Mouse (Mus musculus) urinary bladder, postnatal 36 days (tissue): ENCODE measurements around the gene Myl7.
A peak's percentile ranks its signal among the peaks of the same experiment; 100 is the strongest.
"Not testable (repeated sequence)": the region's sequence is repeated elsewhere in the genome, so short reads cannot be mapped to it uniquely, and the experiment has no call there.

Source experiments
- DNase-seq, 2 experiments: peaks; one replicate each; pipeline ENCODE4 v3.0.0; 2022; ENCODE audit warnings: low spot score in 2 of 2, mixed read lengths in 1 of 2

The Myl7 gene

DNA sequence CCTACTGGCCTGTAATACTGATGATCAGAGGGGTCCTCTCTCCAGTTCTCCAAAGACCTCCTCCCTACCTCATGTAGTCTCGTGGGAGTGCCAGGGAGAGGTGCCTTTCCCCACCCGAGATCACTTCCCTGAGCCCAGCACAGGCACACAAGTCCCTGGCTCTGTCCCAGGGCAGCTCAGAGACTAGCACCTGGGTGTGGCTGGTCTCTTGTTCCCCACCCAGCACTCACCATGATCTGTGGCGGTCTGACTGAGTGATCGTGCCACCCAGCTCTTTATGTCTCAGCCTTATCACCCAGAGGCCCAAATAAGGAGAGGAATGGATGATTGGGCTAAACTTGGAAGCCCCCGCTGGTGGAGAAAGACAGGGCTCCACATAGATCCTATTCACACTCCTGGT is at the start of gene Myl7:
Myl7 (minus strand) TSS at position 252 of the 400 bp plus-strand sequence.
- no peak for DNase-seq

DNA sequence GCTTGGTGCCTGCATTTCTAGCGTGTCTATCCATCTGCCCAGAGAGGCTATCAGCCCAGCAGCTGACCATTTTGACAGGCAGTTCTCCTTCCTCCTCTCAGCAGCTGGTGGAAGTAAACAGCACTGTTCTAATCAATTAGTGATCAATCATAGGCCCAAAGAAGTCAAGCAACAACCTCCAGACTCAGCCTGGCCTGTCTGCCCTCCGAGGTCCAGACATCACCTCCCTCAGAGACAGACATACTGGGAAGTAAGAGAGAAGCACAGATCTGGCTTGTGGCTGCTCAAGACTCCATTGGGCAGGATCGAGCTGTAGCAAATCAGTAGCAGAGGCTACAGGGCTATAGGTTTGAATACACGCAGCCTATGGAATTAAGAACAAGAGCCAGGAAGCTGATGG is 49.2 kb upstream of the Myl7 start:
- DNase-seq = no peak

DNA sequence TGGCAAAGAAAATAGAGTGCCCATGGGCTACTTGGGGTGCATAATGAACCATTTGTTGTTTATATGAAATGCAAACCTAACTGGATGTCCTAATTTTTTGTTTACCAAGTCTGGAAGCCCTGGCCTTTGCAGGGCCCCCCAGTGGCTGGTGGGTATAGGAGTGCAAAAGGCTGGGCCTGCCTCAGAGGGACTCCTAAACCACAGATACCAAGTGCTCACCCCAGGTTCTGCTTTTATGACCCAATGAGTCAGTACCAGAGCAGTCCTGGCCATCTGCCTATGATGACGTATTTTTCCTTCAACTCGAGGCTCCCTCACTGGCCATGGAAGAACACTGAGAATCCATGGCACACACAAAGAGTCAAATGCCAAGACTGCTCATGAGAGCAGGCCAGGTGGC is 46.5 kb upstream of the Myl7 start:
- no peak for DNase-seq

DNA sequence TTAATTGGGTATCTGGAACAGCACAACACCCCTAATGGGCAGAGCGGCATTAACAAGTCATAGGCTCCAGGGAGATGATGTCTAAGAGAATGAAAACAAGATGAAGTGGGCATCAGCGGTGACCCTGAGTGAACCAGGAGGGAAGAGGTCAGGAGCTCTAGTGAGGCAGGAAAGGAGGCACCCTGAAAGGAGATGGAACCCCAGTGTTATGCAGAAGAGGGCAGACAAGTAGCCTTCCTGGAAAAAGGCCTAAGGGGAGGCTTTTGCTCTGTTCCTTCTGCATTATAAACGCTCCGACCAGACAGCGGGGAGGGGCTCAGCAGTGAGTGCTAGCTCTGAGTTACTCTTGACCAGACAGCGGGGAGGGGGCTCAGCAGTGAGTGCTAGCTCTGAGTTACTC is 44.4 kb upstream of the Myl7 start:
- no peak for DNase-seq

DNA sequence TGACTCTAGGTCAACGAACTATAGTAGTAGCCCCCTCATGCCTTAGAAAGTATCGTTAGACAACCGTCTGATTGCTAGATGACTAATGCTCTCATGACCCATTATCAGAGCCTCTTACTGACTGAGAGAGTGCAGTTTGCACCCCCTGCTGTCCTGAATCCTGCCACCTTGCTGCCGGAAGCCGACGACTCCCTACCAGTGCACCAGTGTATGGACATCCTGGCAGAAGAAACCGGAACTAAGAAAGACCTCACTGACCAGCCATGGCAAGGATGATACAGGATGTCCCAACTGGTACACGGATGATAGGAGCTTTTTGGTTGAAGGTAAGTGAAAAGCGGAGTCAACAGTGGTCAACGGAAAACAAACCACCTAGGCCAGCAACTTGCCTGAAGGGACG is 35.9 kb upstream of the Myl7 start:
- DNase-seq = not testable (repeated sequence)

DNA sequence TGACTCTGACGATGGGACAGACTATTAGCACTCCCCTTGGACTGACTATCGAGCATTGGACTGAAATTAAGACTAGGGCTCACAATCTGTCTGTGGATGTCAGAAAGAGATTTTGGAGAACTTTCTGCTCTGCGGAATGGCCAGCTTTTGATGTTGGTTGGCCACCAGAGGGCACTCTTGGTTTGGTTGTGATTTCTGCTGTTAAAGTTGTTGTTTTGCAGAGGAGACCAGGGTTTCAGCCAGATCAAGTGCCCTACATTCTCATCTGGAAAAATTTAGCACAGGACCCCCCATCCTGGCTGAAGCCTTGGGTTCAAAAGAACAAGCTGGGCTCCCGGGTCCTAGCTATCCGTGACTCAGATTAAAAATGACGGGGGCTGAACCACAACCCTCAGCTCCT is 33.4 kb upstream of the Myl7 start:
- DNase-seq = not testable (repeated sequence)

DNA sequence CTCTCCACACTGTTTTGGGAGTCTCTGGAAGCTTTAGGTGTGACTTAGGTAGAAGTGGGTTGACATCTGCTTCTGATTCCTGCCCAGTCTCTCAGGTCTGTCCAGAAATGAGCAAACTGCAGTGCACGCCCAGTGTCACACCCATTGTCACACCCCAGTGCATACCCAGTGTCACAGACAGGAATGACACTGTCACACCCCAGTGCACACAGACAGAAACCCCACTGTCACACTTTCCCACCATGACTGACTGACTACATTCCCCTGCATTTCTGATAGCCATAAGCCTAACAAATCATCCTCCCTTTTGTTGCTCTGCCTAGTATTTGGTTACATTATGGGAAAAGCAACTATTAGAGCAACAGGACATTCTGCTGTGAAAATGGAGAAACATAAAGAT is 32.0 kb upstream of the Myl7 start:
- DNase-seq = no peak

DNA sequence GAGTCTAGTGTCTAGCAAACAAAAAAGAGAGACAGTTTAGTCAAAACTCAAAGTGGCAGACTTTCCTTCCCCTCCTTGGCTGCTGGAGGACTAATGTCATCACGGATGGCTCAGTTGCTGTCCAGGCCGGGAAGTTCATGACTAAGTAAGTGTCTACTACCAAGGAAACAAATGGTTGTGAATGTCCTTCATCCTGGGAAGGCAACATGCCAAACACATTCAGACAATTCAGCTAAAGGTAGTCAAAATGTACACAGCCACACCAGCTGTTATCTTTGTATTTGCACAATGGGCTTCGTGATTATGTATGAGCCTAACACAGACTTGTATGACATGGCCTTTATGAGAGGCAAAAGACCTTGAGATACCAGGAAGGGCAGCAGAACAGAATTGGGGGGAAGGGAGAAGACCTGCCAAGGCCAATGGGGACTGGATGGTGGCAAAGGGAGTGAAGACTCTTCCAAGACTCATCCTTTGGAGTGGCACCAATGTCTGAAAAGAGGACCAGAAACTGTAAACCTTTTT is 28.2 kb upstream of the Myl7 start:
- DNase-seq = no peak

DNA sequence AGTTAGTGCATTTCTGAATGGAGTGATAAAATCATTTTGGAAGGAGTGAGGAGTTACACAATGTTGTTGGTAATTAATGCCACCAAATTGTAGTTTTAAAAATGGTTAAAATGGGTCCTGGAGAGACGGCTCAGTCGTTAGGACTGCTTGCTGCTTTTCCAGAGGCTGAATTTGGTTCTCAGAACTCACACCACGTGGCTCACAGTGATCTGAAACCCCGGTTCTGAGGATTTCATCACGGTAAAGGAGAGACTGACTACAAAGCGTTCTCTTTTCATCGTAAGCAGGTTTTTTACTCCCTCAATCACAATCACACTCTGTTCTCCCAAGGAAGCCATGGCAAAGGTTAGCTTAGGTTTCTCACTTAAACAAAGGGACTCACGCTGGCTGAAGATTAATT is 26.1 kb upstream of the Myl7 start:
- DNase-seq = no peak

DNA sequence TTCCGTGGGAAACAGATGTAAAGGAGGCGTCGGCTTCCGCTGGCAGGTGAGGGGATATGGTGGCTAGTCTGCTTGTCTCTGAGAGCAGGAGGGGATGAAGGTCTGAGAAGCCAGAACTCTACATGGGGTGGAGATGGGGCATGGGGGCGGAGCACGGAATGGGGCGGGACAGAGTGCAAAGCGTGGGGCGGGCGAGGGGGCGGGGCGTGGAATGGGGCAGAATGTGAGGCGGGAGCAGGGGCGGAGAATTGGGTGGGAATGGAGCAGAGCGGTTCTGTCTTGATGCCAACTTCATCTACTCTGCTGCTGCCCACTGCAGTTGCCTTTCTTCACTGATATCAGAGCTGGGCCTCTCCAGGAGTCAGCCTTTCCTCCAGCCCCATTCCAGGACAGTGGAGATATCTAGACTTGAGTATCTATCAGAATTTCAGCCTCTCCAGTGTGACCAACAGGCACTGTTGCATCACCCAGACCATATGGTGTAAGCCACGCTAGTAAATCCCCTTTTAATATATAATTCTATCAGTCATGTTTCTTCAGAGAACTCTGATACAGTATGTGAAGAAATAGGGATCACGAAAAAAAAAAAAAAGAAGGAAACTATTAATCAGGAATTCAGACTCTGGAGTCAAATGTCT is 21.9 kb upstream of the Myl7 start:
- no peak for DNase-seq

DNA sequence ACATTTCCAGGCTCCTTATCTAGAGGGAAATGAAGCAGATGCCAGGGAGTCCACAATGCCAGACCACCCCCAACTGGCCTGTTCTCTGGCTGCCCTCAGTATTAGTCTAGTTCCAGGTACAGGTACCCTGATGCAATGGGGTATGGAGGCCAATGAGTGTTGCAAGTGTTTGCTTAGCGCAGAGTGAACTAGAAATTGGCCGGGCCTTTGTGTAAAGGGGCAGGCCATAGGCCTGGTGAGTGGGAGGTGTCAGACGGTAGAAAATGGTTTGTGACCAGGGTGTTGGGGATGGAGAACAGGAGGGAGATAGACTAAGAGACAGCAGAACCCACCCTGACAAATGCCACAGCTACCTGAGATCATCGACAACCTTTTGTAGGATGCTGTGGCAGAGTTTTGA is 21.0 kb upstream of the Myl7 start:
- no peak for DNase-seq

DNA sequence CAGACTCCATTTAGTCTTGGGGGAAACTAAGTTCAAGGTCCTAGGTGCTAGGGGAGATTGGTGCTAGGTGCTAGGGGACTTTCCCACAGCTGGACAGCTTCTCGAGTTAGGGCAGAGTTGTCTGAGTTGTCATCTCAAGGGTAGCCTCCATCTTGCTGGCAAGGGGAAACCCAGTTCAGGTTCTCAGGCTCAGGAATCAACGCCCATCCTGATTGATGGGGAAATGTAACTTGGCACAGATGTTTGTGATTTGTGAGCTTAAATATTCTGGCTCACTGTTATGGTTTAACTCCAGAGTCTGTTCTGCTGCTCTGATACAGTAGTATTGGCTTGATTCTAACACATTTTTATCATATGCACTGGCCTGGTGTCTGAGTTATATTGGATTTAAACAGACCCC is 19.5 kb upstream of the Myl7 start:
- DNase-seq = no peak

DNA sequence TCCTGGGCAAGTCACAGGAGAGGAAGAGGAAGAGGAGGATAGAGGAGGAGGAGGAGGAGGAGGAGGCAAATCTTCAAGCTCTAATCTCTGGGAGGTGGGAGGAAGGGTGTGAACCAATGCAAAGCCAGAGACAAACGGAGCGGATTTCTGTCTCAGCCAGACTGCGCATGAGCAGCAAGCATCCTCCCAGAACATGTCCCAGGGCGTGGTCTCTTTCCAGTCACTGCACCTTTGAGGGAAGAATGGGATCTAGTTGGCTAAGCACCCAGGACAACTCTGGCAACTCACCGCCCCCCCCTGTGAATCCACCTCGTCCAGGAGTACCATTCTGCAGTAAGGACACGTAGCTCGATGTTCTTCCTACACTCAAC is 17.6 kb upstream of the Myl7 start:
- no peak for DNase-seq

DNA sequence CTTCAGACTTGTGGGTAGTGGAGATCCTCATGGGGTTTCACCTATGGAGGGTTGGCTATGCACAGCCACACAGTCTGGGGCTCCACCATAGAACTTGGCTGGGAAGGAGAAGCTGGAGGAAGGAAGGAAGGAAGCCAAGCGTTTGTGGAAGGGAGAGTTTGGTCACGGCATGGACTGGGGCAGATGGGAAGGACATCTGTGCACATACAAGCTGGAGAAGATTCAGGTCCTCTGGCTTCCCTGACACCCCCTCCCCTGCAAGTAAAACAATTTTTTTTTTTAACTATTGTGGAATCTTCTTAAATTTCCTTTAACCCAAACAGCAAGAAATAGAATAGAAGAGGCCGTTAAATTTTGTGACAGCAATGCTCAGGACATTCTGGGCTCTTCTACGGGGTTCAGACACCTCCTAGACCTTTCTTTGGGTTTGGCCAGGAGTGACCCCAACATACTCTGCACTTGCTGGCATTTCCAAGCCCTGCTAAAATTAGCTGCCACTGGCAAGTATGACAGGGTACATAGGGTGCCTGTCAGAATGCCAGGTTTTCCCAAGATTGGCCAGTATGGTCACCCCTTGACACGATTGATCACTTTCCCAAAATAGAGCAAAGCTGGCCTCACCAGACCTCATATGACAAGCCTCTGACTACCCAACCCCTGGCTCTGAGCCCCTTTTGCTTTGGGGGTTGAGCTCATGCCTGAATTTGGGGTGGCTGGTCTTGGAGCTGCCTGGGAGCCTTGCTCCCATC is 17.0 kb upstream of the Myl7 start:
- peak in 1 of 2 experiments; percentile 36 for DNase-seq

DNA sequence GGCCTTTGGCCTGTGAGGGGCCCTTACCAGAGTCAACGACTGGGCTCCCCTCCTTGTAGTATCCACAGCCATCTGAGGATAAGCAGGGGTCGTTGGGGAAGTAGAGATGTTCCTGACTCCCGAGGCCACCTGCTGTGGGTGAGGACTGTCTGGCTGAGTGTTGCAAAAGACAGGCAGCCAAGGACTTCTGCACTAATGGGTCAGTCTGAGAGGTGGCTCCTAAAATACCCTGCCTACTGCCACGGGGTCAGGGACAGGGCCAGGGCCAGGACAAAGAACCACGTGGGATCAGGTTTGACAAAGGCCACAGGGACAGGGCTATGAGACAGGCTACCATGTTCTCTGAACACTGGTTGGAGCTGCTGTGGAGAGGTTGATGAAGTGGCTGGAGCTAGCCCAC is 16.4 kb upstream of the Myl7 start:
- no peak for DNase-seq

DNA sequence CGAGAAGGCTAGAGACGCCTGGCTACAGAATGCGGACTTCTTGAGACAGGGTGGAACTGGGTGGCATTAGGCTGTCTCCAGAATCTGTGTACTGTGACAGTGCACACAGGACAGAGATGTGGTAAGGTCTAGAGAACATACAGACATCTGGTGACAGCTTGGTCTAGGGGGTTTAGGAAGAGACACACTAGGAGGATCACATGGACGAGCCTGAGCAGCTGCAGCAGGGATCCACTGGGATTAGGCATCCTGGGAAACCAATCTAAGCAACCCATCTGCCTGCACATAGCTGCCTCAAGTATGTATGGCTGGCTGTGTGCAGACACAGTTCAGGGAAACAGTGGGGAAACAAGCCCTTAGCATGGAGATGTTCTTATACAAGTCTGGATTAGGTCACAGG is 15.4 kb upstream of the Myl7 start:
- no peak for DNase-seq

DNA sequence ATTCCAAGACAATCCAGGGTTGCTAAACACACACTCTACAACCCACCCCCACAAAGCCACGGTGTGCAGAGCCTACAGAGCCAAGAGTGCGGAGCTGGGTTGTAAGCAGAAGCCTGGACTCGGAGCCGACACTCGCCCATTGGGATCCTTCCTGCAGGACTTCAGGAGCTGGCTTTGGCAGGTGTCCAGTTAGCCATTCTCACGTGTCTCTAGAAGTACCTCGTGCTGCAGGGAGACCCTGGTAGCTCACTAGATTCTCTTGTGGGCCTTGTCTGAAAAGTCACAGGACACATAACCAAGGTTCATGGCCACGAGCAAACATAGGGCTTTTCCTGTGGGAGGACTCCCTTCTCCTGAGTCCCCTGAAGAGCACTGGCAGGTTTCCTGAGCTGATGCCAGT is 14.7 kb upstream of the Myl7 start:
- DNase-seq = no peak

DNA sequence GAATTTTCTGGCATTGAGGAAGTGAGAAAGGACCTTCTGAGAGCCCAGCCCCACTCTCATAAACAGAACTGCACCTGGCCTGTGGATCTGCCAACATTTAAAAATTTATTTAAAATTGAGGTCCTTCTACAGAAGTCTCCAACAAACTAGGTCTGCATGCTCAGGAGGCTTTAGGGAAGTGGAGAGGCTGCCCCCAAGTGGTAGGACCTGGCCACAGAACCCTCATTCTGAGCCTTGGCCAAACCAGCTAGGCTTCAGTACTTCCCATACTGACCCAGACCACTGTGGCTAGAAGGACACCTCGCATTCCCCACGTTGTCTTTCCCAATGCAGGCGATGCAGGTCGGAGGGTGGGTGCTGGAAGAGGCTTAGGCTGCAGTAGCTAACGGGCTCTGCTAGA is 14.1 kb upstream of the Myl7 start:
- DNase-seq = peak; percentile 58 to 66

DNA sequence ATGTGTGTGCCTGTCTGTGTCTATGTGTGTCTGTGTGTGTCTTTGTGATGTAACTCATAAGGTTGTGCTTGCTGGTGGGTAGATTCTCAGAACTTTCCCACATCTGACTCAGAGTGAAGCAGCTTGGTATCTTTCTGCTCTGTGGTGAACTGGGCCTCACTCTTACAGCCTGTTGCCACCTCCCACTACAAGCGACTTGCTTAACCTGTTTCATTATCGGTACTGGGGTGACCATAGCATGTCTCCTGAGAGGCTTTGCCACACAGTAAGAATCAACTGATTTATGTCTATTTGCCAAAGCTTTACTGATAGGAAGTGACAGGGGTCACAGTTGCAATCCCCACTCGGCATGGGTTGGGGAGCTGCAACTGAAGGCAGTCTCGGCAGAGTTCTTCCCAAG is 10.1 kb upstream of the Myl7 start:
- DNase-seq = no peak

DNA sequence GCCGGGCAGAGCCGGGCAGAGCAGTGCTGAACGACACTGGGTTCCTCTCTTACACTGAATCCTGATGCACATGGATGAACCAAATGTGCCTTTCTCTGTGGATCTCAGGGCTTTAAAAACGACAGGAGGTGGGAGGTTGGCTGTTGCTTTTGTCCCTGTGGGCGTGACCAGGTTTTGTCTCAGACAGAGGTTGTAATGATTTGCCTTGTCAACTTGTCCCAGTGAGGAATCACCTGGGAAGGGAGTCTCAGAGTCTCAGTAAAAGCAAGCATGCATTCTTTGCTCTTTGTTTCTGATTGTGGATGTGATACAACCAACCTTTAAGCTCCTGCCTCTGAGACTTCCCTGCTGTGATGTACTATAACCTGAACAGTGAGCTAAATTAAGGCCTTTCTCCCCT is 8.5 kb upstream of the Myl7 start:
- no peak for DNase-seq

DNA sequence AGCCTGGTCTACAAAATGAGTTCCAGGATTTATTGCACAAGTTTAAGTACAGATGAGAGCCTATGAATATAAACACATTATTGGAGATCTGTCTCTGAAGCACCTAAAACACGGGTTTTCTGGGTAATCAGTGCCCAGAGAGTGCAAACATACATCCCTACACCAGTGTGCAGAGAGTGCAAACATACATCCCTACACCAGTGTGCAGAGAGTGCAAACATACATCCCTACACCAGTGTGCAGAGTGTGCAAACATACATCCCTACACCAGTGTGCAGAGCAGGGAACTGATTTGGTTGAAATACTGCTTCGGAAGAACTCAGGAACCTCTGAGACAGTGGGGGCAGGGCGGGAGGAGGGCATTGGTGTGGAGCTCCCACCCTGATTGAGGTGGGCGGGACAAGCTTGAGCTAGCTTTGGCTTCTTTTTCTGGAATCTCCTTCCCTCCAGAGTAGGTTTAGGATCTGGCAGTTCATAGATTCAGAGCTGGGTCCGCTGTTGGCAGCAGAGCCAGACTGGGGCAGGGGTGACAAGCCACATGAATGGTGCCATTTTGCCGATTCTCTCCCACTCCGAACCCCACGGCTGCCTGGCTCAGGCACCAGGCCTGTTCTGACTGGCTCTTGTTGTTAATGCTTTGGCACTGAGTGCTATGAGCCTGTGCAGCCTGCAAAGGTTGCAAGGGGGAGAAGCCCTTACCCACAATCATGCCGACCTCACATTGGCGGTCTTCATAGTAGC is 7.4 kb upstream of the Myl7 start:
- no peak for DNase-seq

DNA sequence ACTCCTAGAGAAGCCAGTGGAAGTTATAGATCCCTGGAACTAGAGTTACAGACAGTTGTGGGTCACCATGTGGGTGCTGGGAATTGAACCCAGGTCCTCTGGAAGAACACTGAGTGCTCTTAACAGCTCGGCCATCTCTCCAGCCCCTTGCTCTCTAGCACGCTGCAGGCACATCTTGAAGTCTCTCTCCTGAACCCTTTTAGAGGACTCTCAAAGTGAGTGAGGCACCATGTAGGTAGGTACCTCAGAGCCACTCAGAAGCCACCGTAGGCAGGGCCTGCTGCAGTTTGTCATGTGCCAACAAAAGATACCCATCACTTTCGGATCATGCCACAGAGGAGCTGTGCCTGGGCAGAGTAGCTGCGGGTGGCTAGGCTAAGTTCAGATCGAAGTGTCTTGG is 6.3 kb upstream of the Myl7 start:
- no peak for DNase-seq

DNA sequence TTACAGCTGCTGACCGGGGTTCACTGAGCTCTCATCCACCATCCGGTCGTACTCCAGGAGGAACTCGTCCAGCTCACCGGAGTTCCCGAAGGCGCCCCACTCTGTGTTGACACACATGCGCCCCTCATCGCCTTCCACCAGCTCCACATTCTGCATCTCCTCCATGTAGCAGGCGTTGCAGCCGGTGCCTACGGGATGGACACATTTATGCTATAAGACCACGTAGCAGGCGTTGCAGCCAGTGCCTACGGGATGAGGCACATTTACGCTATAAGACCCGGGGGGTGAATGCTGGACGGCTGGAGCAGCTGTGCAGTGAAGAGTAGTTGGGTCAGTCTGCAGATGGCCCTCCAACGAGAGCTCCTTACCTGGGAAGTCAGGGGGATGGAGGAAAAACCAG is 5.8 kb upstream of the Myl7 start:
- DNase-seq = no peak
